Mouse (Mus musculus): ENCODE data around the gene Atcay. TPM values are rescaled to one million over a fixed set of nuclear protein-coding genes. Genes with fewer than 3 reads are reported as not detected.
"Not testable (repeated sequence)": the region's sequence is repeated elsewhere in the genome, so short reads cannot be mapped to it uniquely, and the experiment has no call there.

The Atcay gene
- polyA plus RNA-seq, 1 experiment from 2014 or later = 1.7 TPM

DNA sequence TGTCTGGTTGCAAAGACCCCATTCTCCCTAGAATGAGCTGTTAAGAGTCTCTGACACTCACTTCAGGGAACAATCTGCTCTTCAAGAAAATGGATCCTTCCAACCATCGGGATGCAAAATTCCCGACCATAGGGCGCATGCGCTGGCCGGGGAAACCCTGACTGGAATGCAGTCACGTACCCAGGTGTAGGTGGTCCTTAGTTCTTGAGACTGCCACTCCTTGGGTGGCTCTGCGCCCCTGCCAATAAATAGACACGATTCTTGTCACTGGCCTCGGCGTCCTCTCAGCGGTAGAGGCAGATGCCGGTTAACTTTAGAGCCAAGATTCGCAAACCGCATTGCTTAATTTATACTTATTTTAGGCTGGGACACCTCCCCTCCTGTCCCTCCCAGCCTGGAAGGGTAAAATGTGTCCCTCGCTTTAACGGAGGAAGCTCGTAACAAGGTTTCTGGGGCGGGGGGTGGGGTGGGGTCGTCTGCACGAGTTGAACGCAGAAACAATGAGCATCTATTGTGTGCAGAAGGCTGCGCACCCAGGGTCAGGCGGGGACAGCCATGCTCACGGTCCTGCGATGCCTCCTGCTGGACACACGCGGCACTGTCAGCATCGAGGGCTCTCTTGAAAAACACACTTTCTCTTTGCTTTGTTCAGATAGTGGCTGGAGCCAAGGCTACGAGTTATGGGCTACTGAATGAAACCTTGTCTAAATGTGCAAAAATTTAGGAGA is 55.9 kb downstream of the Atcay start:
- H3K4me2 ChIP-seq (replicated peaks) = peak overlapping the region; percentile 59
- H3K36me3 ChIP-seq = peaks cover 22% of the 10 kb centered on the region
- H3K4me1 ChIP-seq (replicated peaks) = peaks cover 39% of the 10 kb centered on the region
- H3K9me3 ChIP-seq = no peaks in the 10 kb centered on the region
- peak overlapping the region; percentile 81 for H3K27ac ChIP-seq
- H3K27me3 ChIP-seq (replicated peaks) = no peaks in the 10 kb centered on the region
- H3K4me3 ChIP-seq (replicated peaks) = peak overlapping the region; percentile 28
- peak overlapping the region; percentile 16; the same call in 1 of the 2 replicates for H3K9ac ChIP-seq
- WGBS = 4% methylated on average over 29 of the region's 29 CpGs
- peak; percentile 58 for ATAC-seq

DNA sequence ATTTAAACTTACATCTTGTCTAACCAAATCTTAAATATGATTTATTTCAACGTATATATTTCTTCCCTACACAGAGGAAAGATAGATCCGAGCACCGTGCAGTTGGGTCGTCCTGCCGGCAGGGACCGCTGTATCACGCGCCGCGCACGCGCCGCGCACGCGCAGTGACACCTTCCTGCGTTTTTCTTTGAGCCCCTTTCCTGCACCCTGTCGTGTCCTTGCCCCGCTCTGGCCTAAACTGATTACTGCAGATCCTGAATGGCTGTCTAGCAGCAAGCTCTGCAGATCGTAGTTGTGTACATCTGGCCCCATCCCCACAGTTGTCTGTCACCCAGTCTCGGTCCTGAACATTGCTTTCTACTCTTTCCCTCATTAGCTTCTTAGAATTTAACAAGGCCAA is 57.5 kb downstream of the Atcay start:
- Histone ChIP-seq H3K4me1 (replicated peaks) (peaks cover 33% of the 10 kb centered on the region), H3K4me3 (replicated peaks) (no peak overlapping the region), H3K36me3 (peaks cover 6% of the 10 kb centered on the region), H3K9me3 (no peaks in the 10 kb centered on the region), H3K27me3 (replicated peaks) (no peaks in the 10 kb centered on the region), H3K27ac (peak overlapping the region; percentile 75), H3K4me2 (replicated peaks) (peak overlapping the region; percentile 33), H3K9ac (no peak overlapping the region)
- 0 out of 2 replicates have a peak, but pooled peaks have one; percentile 13 for ATAC-seq
- WGBS = 3% methylated on average over 21 of the region's 21 CpGs

DNA sequence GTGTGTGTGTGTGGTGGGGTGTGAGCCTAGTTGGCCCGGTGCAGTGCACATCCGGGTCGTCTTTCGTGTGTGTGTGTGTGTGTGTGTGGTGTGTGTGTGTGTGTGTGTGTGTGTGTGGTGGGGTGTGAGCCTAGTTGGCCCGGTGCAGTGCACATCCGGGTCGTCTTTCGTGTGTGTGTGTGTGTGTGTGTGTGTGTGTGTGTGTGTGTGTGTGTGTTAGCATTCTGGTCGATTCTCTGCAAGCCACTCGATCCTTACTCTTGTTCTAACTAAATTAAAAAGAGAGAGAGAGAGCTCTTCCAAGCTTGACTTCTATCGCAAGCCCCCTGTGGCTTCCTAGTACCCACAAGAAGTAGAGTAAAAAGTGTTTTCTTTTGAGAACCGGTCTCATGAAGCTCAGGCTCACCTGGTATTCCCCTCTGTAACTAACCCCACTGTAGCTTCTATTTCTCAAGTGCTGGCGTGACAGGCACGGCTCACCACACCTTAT is 61.2 kb downstream of the Atcay start:
- 29% methylated on average over 14 of the region's 14 CpGs for WGBS
- Histone ChIP-seq H3K4me1 (replicated peaks) (peaks cover 27% of the 10 kb centered on the region), H3K4me2 (replicated peaks) (0 out of 2 replicates have a peak overlapping the region, but pooled peaks have one; percentile 89), H3K27ac (peak overlapping the region; percentile 48; the same call in 1 of the 2 replicates)
- H3K27me3 ChIP-seq (replicated peaks); H3K9me3 ChIP-seq; H3K36me3 ChIP-seq; H3K9ac ChIP-seq; H3K4me3 ChIP-seq (replicated peaks): not testable (repeated sequence)
- peak; percentile 29; the same call in 1 of the 2 replicates for ATAC-seq

DNA sequence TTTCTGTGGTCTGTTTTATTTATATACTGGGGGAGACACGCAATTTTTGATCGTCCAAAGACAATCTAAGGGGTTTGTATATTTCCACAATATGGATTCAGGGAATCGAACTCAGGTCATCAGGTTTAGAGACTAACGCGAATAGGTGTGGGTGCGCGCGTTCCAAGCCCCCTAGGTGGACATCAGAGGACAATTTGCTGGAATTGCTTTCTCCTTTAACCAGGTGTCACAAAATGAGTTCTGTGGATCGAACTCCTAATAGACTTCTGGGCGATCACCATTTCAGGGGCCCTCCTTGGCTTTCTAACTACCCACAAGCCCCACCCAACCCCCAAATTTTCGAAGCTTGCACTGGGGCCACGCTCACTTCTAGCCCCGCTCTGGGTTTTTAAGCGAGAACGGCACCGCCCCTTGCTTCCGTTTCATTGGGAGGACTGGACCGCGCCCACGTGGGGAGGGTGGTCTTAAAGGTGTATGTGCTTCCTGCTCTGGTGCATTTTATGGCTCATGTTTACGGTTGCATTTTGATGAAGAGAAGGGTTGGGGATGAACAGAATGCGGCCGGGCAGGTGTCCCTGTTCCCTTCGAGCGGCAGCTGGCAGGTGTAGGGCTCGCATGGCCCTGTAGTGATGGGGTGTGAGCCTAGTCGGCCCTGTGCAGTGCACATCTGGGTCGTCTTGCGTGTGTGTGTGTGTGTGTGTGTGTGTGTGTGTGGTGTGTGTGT is 62.0 kb downstream of the Atcay start:
- Histone ChIP-seq H3K4me1 (replicated peaks) (peaks cover 23% of the 10 kb centered on the region), H3K4me3 (replicated peaks) (peak overlapping the region; percentile 72), H3K36me3 (peaks cover 6% of the 10 kb centered on the region; the same call in 1 of the 2 replicates), H3K27ac (peak overlapping the region; percentile 84), H3K9me3 (no peaks in the 10 kb centered on the region), H3K9ac (peak overlapping the region; percentile 54), H3K4me2 (replicated peaks) (peak overlapping the region; percentile 89), H3K27me3 (replicated peaks) (no peaks in the 10 kb centered on the region)
- 1% methylated on average over 29 of the region's 29 CpGs for WGBS
- ATAC-seq = peak; percentile 50

DNA sequence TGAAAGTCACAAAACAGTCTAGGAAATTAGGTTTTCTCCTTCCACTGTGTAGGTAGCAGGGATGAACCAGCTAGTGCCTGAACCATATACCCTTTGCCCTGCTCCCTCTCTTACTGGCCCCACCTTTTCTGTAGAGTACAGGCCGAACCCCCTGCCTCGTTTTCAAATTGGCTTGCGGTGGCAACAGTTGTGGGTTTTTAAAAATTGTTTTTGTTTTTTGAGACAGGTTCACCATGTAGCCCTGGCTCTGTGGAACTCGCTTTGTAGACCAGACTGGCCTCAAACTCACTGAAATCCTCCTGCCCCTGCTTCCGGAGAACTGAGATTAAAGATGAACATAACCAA is 62.6 kb downstream of the Atcay start:
- WGBS = 10% methylated on average over 5 of the region's 5 CpGs
- peaks cover 10% of the 10 kb centered on the region; the same call in 1 of the 2 replicates for H3K36me3 ChIP-seq
- H3K27ac ChIP-seq = peak overlapping the region; percentile 84
- H3K9ac ChIP-seq = peak overlapping the region; percentile 54
- no peaks in the 10 kb centered on the region for H3K9me3 ChIP-seq
- H3K4me1 ChIP-seq (replicated peaks) = peaks cover 18% of the 10 kb centered on the region
- peak overlapping the region; percentile 72 for H3K4me3 ChIP-seq (replicated peaks)
- H3K27me3 ChIP-seq (replicated peaks) = no peaks in the 10 kb centered on the region
- peak; percentile 60 for ATAC-seq
- peak overlapping the region; percentile 89 for H3K4me2 ChIP-seq (replicated peaks)

DNA sequence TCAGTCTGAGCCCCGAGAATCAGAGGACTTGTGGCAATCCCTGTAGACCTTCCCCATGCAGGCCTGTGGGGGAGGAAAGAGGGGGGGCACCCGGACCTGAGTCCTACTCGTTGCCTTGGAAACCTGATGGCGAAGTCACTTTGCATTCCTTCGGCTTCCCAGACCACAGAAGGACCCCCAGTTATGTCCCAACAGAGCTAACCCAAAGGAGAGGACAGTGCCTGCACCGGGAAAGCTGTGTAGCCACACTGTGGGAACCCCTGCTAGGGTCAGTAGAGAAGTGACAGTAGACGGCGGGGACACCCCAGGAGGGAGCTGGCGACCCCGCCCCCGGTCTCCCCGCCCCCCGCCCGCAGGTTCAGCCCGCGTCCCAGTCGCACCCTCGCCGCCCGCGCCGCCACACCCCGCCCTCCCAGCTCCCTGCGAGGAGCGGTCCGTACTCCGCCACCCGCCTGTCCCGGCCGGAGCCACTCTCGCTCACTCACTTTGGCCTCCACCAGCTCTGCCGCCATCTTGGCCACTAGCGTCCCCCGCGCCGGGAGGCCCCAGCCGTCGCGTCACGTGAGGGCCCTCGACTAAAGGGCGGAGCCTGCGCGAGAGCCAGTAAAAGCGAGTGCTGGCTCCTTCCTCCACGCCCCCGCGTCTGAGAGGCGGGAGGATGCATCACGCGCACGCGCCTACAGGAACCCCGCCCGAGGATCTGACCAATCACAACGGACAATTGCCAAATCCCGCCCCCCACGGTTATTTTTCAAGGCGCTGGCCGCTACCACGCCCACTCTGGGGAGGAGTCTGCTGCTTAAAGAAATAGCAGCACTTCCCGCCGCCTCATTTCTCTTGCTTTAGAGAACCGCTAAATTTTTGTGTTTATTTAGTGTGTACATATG is 63.2 kb downstream of the Atcay start, which contains the start of gene Pias4:
Gene Pias4 (minus strand): TSS at position 724 of the 887 bp plus-strand sequence.
- Histone ChIP-seq H3K4me1 (replicated peaks) (peaks cover 16% of the 10 kb centered on the region), H3K4me3 (replicated peaks) (peak within 1 kb of the TSS; percentile 72), H3K9ac (peak within 1 kb of the TSS; percentile 74), H3K4me2 (replicated peaks) (peak within 1 kb of the TSS; percentile 89), H3K36me3 (peaks cover 13% of the 10 kb centered on the region; the same call in 1 of the 2 replicates), H3K9me3 (no peaks in the 10 kb centered on the region), H3K27me3 (replicated peaks) (no peaks in the 10 kb centered on the region), H3K27ac (peak within 1 kb of the TSS; percentile 84)
- peak; percentile 92 for ATAC-seq
- under 1% methylated on average over 62 of the region's 64 CpGs for WGBS

DNA sequence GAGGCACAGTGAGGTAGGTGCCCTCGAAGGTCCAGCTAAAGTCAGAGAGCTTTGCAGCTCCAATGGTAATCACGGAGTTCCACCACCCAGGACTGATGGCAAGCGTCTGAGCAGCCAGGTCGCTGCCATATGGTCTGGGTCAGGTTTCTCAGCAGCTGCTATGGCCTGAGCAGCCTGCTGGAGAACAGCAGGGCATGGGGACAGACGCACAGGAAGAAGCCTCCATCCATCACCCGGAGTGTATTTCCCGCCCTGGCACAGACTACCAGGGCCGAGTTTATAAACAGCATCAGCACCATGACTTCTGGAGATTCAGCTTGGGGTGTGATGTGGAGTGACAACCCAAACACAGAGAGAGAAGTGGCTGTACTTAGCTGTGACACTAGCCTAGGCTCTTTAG is 65.5 kb downstream of the Atcay start:
- no peak for ATAC-seq
- Histone ChIP-seq H3K4me1 (replicated peaks) (peaks cover 23% of the 10 kb centered on the region), H3K9me3 (no peaks in the 10 kb centered on the region), H3K4me3 (replicated peaks) (no peak overlapping the region), H3K36me3 (peaks cover 27% of the 10 kb centered on the region), H3K4me2 (replicated peaks) (no peak overlapping the region), H3K9ac (no peak overlapping the region), H3K27ac (no peak overlapping the region), H3K27me3 (replicated peaks) (no peaks in the 10 kb centered on the region)
- WGBS = 67% methylated on average over 8 of the region's 8 CpGs

DNA sequence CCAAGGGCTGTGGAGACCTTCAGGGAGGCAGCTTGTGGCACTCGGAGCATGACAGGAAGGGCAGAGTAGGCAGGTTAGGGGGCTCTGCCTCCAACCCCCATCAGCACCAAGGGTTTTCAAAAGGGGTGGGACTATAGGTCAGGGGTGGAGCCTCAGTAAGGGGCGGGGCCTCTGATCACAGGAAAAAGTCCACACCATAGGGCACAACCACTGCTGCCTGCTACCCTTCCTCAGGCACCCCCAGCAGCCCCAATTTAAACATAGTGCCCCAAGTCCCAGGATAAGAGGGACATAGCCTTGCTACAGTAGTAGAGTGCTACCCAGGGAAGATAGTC is 68.3 kb downstream of the Atcay start:
- no peak overlapping the region for H3K9ac ChIP-seq
- no peaks in the 10 kb centered on the region for H3K27me3 ChIP-seq (replicated peaks)
- H3K9me3 ChIP-seq = no peaks in the 10 kb centered on the region
- no peak overlapping the region for H3K4me3 ChIP-seq (replicated peaks)
- H3K36me3 ChIP-seq = peaks cover 29% of the 10 kb centered on the region
- no peak overlapping the region for H3K27ac ChIP-seq
- WGBS = 60% methylated on average over 2 of the region's 2 CpGs
- H3K4me1 ChIP-seq (replicated peaks) = peaks cover 24% of the 10 kb centered on the region
- no peak overlapping the region for H3K4me2 ChIP-seq (replicated peaks)
- no peak for ATAC-seq

DNA sequence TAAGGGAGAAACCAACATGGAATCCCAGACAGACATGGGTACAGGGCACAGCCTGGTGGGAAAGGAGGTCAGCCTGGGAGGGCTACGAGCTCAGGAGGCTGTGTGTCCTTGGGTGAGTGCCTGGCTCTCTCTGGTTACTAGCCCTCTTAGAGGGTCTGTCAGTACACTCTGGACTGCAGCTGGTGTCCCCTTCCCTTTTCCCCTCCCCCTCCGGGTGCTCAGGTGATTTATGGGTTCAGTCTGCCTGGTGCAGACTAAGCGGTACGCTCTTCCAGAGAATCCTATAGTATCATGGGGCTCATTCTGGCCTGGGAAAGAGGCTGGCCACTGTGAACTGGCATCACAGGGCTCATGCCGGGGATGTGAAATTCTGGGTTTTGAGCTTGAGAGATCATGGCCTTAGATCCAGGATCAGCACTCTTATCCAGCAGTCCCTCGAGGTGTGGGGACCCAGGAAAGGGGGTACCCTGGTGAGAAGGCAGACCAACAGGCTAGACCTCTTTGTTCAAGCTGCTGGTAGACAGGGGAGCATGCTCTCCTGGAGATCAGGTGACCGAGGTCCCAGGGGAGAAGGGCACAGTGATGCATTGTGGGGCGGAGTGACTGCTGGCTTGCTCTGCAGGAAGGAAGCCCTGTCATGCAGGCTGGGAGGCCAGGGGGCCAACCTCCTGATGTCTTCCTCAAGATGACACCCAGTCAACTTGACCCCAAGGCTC is 68.9 kb downstream of the Atcay start:
- H3K4me3 ChIP-seq (replicated peaks) = no peak overlapping the region
- H3K36me3 ChIP-seq = peaks cover 35% of the 10 kb centered on the region
- ATAC-seq = no peak
- WGBS = 66% methylated on average over 8 of the region's 8 CpGs
- H3K4me1 ChIP-seq (replicated peaks) = peaks cover 21% of the 10 kb centered on the region
- H3K9ac ChIP-seq = no peak overlapping the region
- no peaks in the 10 kb centered on the region for H3K9me3 ChIP-seq
- no peaks in the 10 kb centered on the region for H3K27me3 ChIP-seq (replicated peaks)
- H3K27ac ChIP-seq = no peak overlapping the region
- no peak overlapping the region for H3K4me2 ChIP-seq (replicated peaks)

DNA sequence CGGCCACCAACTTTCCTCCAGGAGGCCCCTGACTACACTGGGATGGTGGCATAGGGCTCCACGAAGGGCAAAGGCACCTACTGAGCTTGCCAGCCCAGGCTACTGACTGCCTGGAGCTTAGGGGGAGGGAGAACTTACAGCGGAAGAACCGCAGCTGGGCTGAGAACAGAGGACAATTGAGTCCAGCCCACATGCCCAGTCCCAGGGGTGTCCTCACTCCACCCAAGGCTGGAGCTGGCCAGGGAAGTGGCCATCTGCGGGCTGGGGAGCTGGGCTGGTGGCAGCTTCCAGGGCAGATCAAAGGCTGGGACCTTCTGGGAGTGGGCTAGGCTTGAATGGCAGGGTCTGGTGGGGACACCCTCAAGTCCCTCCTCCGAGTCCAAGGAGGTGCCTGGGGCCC is 75.9 kb downstream of the Atcay start:
- no peak overlapping the region for H3K4me2 ChIP-seq (replicated peaks)
- ATAC-seq = no peak
- H3K9ac ChIP-seq = no peak overlapping the region
- WGBS = 75% methylated on average over 6 of the region's 6 CpGs
- no peaks in the 10 kb centered on the region for H3K27me3 ChIP-seq (replicated peaks)
- peaks cover 54% of the 10 kb centered on the region for H3K36me3 ChIP-seq
- H3K9me3 ChIP-seq = no peaks in the 10 kb centered on the region
- no peak overlapping the region for H3K4me3 ChIP-seq (replicated peaks)
- no peak overlapping the region for H3K27ac ChIP-seq
- peaks cover 12% of the 10 kb centered on the region; the same call in 1 of the 2 replicates for H3K4me1 ChIP-seq (replicated peaks)

Data from intestine, embryonic 15.5 days (tissue).